Mouse (Mus musculus) kidney, embryonic 14.5 days (tissue): Measurements from ENCODE around the gene Phpt1. TPM values are rescaled to one million over a fixed set of nuclear protein-coding genes. Genes with fewer than 3 reads are reported as not detected.

ENCODE experiments used
- ATAC-seq: fragments of 200-750 bp; cut with Nextera tagmentation; 2 replicates; pipeline ENCODE4 v1.8.0; 2017; ENCODE audit warnings: moderate number of reproducible peaks, mild to moderate bottlenecking, moderate TSS enrichment, moderate library complexity; ENCODE audit not compliant: low FRiP score, low TSS enrichment
- H3K27ac ChIP-seq: fragments of 300-500 bp; sonication (generic); 2 replicates; pipeline ENCODE4 v1.5.1; 2014; ENCODE audit warnings: low read depth, mild to moderate bottlenecking, low read length, moderate library complexity, mixed read lengths
- H3K27me3 ChIP-seq: fragments of 300-500 bp; sonication (generic); 2 replicates; pipeline ENCODE4 v1.6.1; 2014; ENCODE audit warnings: mild to moderate bottlenecking, low read length; ENCODE audit not compliant: control insufficient read depth, insufficient read depth
- H3K36me3 ChIP-seq: fragments of 300-500 bp; sonication (generic); 2 replicates; pipeline ENCODE4 v1.6.1; 2014; ENCODE audit warnings: low read length, mixed read lengths; ENCODE audit not compliant: control insufficient read depth, insufficient read depth
- H3K4me1 ChIP-seq: fragments of 300-500 bp; sonication (generic); 2 replicates; pipeline ENCODE4 v1.6.1; 2014; ENCODE audit warnings: low read length, mixed read lengths; ENCODE audit not compliant: control insufficient read depth, insufficient read depth
- H3K4me2 ChIP-seq: fragments of 300-500 bp; sonication (generic); replicated peaks from 2 replicates; pipeline ENCODE4 v1.6.1; 2014; ENCODE audit warnings: low read depth, mild to moderate bottlenecking, low read length
- H3K4me3 ChIP-seq: fragments of 300-500 bp; sonication (generic); 2 replicates; pipeline ENCODE4 v1.5.1; 2014; ENCODE audit warnings: mild to moderate bottlenecking, low read length
- H3K9ac ChIP-seq: fragments of 300-500 bp; sonication (generic); 2 replicates; pipeline ENCODE4 v1.6.1; 2014; ENCODE audit warnings: low read depth, mild to moderate bottlenecking, low read length, moderate library complexity
- H3K9me3 ChIP-seq: fragments of 300-500 bp; sonication (generic); 2 replicates; pipeline ENCODE4 v1.6.1; 2016; ENCODE audit warnings: low read length; ENCODE audit not compliant: control insufficient read depth
- WGBS: fragments of 180-500 bp; shearing (Covaris S2); extraction: QIAGEN DNeasy Blood & Tissue Kit; methylation state at CpG from one replicate; pipeline ENCODE4 v1.1.7; 2014; 5-methylcytosine and 5-hydroxymethylcytosine counted together
- polyA plus RNA-seq: library from polyadenylated mRNA; unstranded; fragments of >200 nt; fragmentation: Nextera tagmentation; extraction: Ambion mirVana; gene quantifications from 2 replicates; pipeline ENCODE4 v1.2.1, GENCODE M21; 2014

Gene Phpt1
- polyA plus RNA-seq, 1 experiment from 2014 or later, result 229 TPM

DNA sequence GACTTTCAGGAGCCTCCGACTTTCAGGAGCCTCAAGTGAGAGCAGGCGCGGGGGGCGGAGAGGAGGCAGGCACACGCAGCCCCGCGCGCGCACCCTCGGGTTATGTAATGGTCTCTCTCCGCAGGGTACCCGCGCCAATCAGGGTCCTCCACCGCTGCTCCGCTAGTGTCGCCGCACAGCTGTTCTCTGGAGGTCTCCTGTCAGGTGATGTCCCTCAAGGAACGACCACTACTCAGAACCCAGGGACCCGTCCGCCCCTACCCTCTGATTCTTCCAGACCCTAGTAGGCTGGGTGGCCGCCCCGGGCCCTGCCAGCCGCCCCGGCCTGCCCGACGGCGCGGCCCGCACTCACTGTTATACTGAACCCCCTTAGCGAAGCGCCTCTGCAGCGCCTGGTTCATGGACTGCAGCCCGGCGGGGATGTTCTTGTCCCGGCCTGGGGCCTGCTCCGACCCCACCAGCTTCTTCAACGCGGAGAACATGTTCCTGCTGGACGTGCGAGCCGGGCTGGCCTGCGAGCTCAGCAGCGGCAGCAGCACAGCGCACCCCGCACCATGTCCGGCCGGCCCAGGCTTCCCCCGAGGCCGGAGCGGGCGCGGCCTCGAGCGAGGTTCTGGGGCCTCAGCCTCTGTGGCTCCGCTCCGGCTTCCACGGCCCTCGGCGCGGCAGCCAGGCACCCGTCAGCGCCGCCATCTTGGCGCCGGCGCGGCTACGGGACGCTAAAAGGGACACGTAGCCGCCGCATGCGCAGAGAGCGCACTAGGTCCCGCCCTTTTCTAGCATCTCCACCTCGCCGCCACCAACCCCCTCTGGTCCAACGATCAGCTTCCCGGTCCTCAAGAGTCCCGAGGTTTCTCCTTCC lies 33.0 kb upstream of the Phpt1 start, which contains the start of gene Rabl6:
Gene Rabl6, minus strand, starts transcription at position 761 of the 862 bp plus-strand sequence.
- WGBS, result under 1% methylated on average over 72 of the region's 80 CpGs
- H3K4me3 ChIP-seq, result peak within 1 kb of the TSS; percentile 88
- peak within 1 kb of the TSS; percentile 99 for H3K9ac ChIP-seq
- peaks cover 13% of the 10 kb centered on the region for H3K4me1 ChIP-seq
- H3K27me3 ChIP-seq, result no peaks in the 10 kb centered on the region
- H3K9me3 ChIP-seq, result no peaks in the 10 kb centered on the region
- peak within 1 kb of the TSS; percentile 95 for H3K27ac ChIP-seq
- H3K4me2 ChIP-seq, result peak within 1 kb of the TSS; percentile 74
- peaks cover 2% of the 10 kb centered on the region; the same call in 1 of the 2 replicates for H3K36me3 ChIP-seq
- ATAC-seq, result peak; percentile 91

DNA sequence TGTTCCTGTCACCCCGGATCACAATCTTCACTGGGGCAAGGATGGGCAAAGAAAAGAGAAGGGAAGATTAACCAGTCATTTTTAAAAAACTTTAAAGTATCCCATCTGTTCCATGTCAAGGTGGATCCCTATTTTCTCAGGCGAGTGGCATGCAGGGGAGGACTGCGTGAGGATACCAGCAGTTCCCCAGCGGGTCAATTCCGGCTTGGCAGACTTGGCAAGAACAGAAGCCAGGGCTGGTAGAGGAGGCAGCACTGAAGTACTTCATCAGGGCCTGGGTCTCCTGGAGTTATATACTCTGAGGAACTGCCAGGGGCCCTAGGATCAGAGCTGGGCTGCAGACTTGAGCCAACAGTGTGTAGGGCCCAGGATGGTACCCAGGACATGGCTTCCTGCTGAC lies 27.5 kb upstream of the Phpt1 start:
- Histone ChIP-seq H3K4me3 (no peak overlapping the region), H3K27me3 (no peaks in the 10 kb centered on the region), H3K9me3 (no peaks in the 10 kb centered on the region), H3K36me3 (peaks cover 56% of the 10 kb centered on the region), H3K4me1 (peaks cover 13% of the 10 kb centered on the region), H3K4me2 (no peak overlapping the region), H3K9ac (no peak overlapping the region), H3K27ac (no peak overlapping the region)
- 91% methylated on average over 5 of the region's 5 CpGs for WGBS
- ATAC-seq, result no peak

DNA sequence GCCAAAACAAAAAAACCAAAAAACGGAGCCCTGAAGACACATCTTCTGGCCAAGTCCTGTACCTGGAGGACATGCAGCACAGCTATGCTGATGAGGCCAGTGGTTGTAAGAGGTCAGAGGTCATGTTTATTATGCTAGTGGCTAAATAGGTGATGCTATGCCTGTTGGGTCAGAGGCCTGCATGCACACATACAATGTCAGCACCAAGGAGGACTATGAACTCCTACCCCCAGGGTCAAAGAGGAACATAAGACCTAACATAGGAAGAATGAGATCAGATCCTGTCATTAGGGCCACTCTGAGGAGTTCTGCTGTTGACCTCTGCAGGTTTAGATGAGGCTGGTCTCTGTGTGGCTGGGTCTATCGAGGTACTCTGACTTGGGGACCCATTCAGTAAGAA lies 25.0 kb upstream of the Phpt1 start:
- H3K4me3 ChIP-seq, result no peak overlapping the region
- H3K4me2 ChIP-seq, result no peak overlapping the region
- H3K9me3 ChIP-seq, result no peaks in the 10 kb centered on the region
- H3K27me3 ChIP-seq, result no peaks in the 10 kb centered on the region
- ATAC-seq, result no peak
- peaks cover 80% of the 10 kb centered on the region for H3K36me3 ChIP-seq
- H3K27ac ChIP-seq, result no peak overlapping the region
- no peaks in the 10 kb centered on the region for H3K4me1 ChIP-seq
- no peak overlapping the region for H3K9ac ChIP-seq
- WGBS, result 86% methylated on average over 2 of the region's 2 CpGs

DNA sequence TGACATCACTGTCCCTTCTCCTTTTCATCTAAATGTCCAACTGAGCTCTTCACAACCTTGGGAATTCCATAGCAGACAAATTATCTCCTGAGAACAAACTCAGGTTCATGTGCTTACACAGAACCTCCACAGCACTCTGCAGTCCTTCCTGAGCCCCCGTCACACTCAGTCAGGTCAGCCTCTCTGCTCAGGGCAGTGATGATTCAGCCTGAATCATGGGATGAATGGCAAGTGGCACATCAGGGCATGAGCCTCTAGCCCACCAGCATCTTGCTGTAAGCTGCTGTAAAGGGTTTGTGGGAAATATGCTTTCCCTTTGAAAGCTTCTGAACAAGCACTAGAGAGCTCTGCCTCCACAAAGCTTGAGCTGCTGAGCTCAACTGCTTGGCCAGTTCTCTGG lies 23.7 kb upstream of the Phpt1 start:
- peaks cover 88% of the 10 kb centered on the region for H3K36me3 ChIP-seq
- no peaks in the 10 kb centered on the region for H3K27me3 ChIP-seq
- no peak overlapping the region for H3K4me3 ChIP-seq
- H3K9me3 ChIP-seq, result no peaks in the 10 kb centered on the region
- no peak overlapping the region for H3K4me2 ChIP-seq
- no peak overlapping the region for H3K27ac ChIP-seq
- no peak for ATAC-seq
- WGBS, result 96% methylated on average over 1 of the region's 1 CpGs
- no peaks in the 10 kb centered on the region for H3K4me1 ChIP-seq
- H3K9ac ChIP-seq, result no peak overlapping the region

DNA sequence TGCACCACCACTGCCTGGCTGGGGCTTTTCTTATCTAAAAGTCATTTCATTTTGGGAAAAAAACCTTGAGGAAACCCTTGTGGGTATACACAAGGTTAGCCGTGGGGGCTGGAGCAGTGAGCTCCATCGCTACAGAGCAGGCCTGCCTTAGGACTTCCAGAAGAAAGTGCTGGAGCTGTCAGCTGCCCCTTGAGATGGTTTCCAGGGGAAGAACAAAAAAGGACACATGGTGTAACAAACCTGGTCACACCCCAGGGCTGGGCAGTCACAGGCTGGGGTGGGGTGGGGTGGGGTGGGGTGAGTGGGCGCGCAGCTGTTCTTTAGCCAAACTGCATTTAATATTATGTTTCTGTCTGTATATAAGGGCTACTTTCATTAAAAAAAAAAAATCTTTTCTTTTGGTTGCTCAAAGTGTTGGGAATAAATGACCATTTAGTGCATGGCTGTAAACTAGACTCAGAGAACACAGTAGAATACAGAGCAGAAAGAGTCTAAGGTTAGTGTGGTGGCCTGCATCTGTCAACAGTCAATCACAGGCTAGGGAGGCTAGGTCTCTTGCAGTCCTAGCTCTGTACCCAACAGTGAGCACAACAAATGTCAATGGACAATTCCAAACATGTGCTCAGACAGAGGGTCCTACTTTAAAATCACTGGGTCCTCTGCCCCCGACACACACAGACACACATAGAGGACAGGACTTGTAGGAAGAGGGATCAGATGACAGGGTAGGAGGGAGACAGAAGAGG lies 21.9 kb upstream of the Phpt1 start:
- no peaks in the 10 kb centered on the region for H3K27me3 ChIP-seq
- 92% methylated on average over 5 of the region's 5 CpGs for WGBS
- H3K4me1 ChIP-seq, result no peaks in the 10 kb centered on the region
- no peak for ATAC-seq
- no peak overlapping the region for H3K4me3 ChIP-seq
- H3K9me3 ChIP-seq, result no peaks in the 10 kb centered on the region
- no peak overlapping the region for H3K27ac ChIP-seq
- no peak overlapping the region for H3K4me2 ChIP-seq
- H3K36me3 ChIP-seq, result peaks cover 94% of the 10 kb centered on the region
- no peak overlapping the region for H3K9ac ChIP-seq

DNA sequence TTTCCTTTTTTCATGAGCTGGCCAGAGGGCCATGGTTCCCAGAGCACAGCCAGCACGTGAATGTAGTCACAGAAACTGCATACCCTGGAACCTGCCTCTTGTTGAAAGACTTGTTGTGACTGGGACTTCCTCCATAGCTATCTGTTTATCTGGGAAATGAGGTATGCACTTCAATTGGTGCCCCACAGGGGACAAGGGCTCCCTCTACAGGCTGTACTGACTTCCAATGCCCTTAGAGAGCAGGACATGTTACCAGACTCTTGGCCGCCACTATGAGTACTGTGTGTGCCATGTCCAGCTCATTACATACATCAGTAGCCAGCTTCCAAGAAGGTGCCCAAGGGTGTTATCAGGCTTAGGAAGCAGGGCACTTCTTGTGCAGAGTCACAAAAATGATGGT lies 16.8 kb upstream of the Phpt1 start:
- Histone ChIP-seq H3K9me3 (no peaks in the 10 kb centered on the region), H3K27ac (no peak overlapping the region), H3K4me3 (no peak overlapping the region), H3K4me1 (no peaks in the 10 kb centered on the region), H3K9ac (no peak overlapping the region), H3K36me3 (peaks cover 85% of the 10 kb centered on the region), H3K4me2 (no peak overlapping the region), H3K27me3 (no peaks in the 10 kb centered on the region)
- ATAC-seq, result no peak
- 89% methylated on average over 2 of the region's 2 CpGs for WGBS

DNA sequence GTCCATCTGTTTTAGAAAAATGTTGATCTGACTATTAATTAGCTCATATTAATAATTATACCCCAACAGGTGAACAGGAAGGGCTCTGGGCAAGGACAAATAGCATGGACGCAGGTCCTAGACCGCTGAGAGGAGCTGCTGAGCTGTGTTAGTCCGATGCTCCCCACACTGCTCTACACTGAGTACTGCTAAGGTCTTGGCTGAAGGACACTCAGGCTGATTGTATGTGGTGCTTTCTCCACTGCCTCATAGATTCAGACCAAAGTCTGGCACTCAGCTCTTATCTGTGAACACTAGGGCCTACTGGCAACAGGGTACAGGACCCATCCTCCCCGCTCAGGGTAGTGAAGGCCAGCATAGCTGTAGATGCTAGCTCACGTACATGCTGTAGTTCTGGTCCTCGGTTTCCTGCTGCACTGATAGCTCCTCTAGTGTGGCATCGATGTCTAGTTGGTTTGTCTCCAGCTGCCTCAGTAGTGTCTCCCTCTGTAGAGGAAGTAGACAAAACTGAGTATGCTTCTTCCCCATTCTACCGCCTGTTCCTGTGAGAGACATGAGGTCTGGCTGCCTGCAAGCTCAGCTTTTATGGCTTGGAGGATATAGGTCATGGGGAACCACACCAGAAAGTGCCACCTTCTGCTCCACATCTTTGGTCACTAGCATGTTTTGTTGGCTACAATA lies 13.3 kb upstream of the Phpt1 start:
- Histone ChIP-seq H3K27me3 (no peaks in the 10 kb centered on the region), H3K4me2 (no peak overlapping the region), H3K27ac (no peak overlapping the region), H3K4me3 (no peak overlapping the region), H3K9me3 (no peaks in the 10 kb centered on the region), H3K9ac (no peak overlapping the region), H3K36me3 (peaks cover 90% of the 10 kb centered on the region), H3K4me1 (no peaks in the 10 kb centered on the region)
- WGBS, result 94% methylated on average over 8 of the region's 8 CpGs
- no peak for ATAC-seq

DNA sequence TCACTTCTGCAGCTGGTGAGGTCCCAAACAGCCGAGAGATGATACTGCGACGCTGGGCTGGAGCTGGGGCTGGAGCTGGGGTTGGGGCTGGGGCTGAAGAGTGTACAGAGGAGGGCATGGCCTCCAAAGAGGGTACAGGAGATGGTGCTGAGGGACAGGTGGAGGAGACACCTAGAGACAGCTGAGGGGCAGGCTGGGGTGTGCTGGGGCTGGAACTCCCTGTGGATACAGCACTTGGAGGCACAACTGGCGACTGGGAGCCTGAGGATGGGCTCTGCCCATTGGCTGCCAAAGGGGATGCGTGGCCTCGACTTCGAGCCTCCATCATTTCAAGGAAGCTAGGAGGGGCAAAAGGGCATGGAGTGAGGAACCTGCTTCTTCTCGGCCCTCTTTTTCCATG lies 12.3 kb upstream of the Phpt1 start:
- H3K36me3 ChIP-seq, result peaks cover 84% of the 10 kb centered on the region
- no peak overlapping the region for H3K4me3 ChIP-seq
- no peak overlapping the region for H3K9ac ChIP-seq
- no peak overlapping the region for H3K27ac ChIP-seq
- H3K27me3 ChIP-seq, result no peaks in the 10 kb centered on the region
- WGBS, result 88% methylated on average over 8 of the region's 8 CpGs
- no peak for ATAC-seq
- peaks cover 6% of the 10 kb centered on the region for H3K4me1 ChIP-seq
- H3K4me2 ChIP-seq, result no peak overlapping the region
- no peaks in the 10 kb centered on the region for H3K9me3 ChIP-seq
